Mouse (Mus musculus): ENCODE results near the gene Fktn. TPM values are rescaled to one million over a fixed set of nuclear protein-coding genes. Genes with fewer than 3 reads are reported as not detected.
"Not testable (repeated sequence)": the region's sequence is repeated elsewhere in the genome, so short reads cannot be mapped to it uniquely, and the experiment has no call there.

Fktn gene
- polyA plus RNA-seq (2015; fragmentation: Nextera tagmentation; extraction: Ambion mirVana), result 3.4 and 3.6 TPM in 2 replicates

DNA sequence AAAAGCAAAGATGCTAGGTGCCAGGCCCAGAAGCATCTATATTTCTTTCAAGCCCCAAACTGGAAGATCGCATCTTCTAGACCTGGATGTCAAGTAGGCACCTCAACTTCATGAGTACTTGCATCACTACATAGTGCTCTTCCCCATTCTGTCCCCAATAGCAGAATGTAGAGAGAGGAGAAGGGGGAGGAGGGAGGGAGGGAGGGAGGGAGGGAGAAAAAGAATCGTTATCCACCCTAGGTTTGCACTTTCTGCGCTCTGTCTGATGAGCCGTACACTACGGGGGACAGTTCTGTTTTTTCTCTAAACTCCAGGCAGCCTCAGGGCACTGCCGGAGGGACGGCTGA is at the start of gene Fktn:
Fktn (plus strand) TSS at position 295 of the 347 bp plus-strand sequence.
- peak; percentile 45 for ATAC-seq (ENCODE audit: low read depth)

DNA sequence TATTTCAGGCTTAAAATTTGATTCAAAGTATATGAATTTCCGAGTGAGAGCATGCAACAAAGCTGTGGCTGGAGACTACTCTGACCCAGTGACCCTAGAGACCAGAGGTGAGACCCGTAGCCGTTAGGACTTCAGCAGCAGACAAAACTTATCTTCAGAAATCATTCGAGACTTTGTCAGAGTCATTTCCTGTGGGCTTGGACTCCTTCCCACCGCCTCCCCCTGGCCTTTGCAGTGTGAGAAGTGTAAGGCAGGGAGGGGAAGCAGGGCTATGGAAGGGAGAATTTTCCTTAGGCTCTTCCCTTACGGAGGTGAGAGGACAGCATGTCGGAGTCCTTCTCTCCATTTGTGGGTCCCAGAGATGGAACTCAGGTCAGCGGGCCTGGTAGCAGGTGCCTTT is 31.7 kb upstream of the Fktn start:
- Histone ChIP-seq H3K9ac (ENCODE audit: low read depth, low read length) (no peak overlapping the region), H3K9me3 (replicated peaks; ENCODE audit: control insufficient read depth, low read length) (no peaks in the 10 kb centered on the region), H3K4me2 (ENCODE audit: low read depth, low read length) (no peak overlapping the region), H3K36me3 (ENCODE audit: control insufficient read depth, insufficient read depth) (no peaks in the 10 kb centered on the region), H3K4me3 (ENCODE audit: low read depth, low read length) (no peak overlapping the region), H3K4me1 (ENCODE audit: control insufficient read depth, low read depth, low read length) (no peaks in the 10 kb centered on the region), H3K27ac (ENCODE audit: low read length) (no peak overlapping the region), H3K27me3 (ENCODE audit: control insufficient read depth, insufficient read depth, low read depth, low read length) (no peaks in the 10 kb centered on the region)
- 34% methylated on average over 8 of the region's 8 CpGs for whole genome bisulfite sequencing (ENCODE audit: insufficient replicate concordance)
- ATAC-seq (ENCODE audit: low read depth), result no peak

More for the DNA sequence above, at the start of gene Fktn:
- Histone ChIP-seq H3K36me3 (ENCODE audit: control insufficient read depth, insufficient read depth) (no peaks in the 10 kb centered on the region), H3K4me2 (ENCODE audit: low read depth, low read length) (peak within 1 kb of the TSS; percentile 89), H3K27ac (ENCODE audit: low read length) (peak within 1 kb of the TSS; percentile 53), H3K9ac (ENCODE audit: low read depth, low read length) (peak within 1 kb of the TSS; percentile 77), H3K4me1 (ENCODE audit: control insufficient read depth, low read depth, low read length) (peaks cover 6% of the 10 kb centered on the region), H3K27me3 (ENCODE audit: control insufficient read depth, insufficient read depth, low read depth, low read length) (no peaks in the 10 kb centered on the region), H3K4me3 (ENCODE audit: low read depth, low read length) (peak within 1 kb of the TSS; percentile 72), H3K9me3 (replicated peaks; ENCODE audit: control insufficient read depth, low read length) (no peaks in the 10 kb centered on the region)
- 5% methylated on average over 7 of the region's 7 CpGs for WGBS (ENCODE audit: insufficient replicate concordance)

DNA sequence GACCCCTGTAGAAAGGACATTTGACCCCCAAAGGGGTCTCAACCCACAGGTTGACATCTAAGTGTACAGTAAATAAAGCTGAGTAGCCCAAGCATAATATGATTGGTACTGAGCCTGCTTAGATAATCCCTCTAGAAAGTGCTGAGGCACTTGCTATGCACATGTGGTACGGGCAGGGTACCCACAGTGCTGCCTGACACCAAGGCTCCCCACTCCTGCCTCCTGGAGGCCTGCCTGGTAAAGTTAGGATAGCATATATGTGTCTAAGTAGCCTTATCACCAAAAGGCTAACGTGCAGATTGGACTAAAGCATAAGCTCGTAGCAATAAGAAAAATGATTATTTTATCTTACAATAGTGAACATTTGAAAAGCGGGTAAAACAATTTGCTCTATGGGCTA is 24.8 kb upstream of the Fktn start:
- H3K9me3 ChIP-seq (replicated peaks; ENCODE audit: control insufficient read depth, low read length), result no peaks in the 10 kb centered on the region
- H3K27me3 ChIP-seq (ENCODE audit: control insufficient read depth, insufficient read depth, low read depth, low read length), result no peaks in the 10 kb centered on the region
- whole genome bisulfite sequencing (ENCODE audit: insufficient replicate concordance), result 55% methylated on average over 4 of the region's 4 CpGs
- no peaks in the 10 kb centered on the region for H3K36me3 ChIP-seq (ENCODE audit: control insufficient read depth, insufficient read depth)
- H3K27ac ChIP-seq (ENCODE audit: low read length), result no peak overlapping the region
- no peak overlapping the region for H3K4me2 ChIP-seq (ENCODE audit: low read depth, low read length)
- no peak for ATAC-seq (ENCODE audit: low read depth)
- H3K9ac ChIP-seq (ENCODE audit: low read depth, low read length), result no peak overlapping the region
- H3K4me1 ChIP-seq (ENCODE audit: control insufficient read depth, low read depth, low read length), result no peaks in the 10 kb centered on the region
- no peak overlapping the region for H3K4me3 ChIP-seq (ENCODE audit: low read depth, low read length)

DNA sequence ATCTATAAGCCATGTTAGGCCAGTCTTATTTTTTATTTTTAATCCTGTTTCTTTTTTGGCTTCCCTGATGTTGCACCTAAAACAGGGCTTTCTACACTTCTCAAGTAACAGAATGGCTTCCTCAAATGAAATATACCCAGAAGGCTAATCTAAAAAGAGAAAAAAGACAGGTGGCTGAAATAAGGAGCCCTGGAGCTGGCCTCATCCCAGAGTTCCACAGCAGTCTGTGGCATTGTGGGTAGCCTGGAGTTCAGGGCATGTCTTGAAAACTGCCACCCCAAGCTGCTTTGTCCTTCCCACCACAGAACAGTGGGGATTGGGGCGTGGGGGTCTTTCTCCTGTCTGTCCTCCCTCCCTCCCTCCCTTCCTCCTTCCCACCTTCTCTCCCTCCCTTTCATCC is 22.4 kb upstream of the Fktn start:
- Histone ChIP-seq H3K27ac (ENCODE audit: low read length) (no peak overlapping the region), H3K36me3 (ENCODE audit: control insufficient read depth, insufficient read depth) (no peaks in the 10 kb centered on the region), H3K4me1 (ENCODE audit: control insufficient read depth, low read depth, low read length) (no peaks in the 10 kb centered on the region), H3K4me2 (ENCODE audit: low read depth, low read length) (no peak overlapping the region), H3K9me3 (replicated peaks; ENCODE audit: control insufficient read depth, low read length) (no peaks in the 10 kb centered on the region), H3K27me3 (ENCODE audit: control insufficient read depth, insufficient read depth, low read depth, low read length) (no peaks in the 10 kb centered on the region), H3K9ac (ENCODE audit: low read depth, low read length) (no peak overlapping the region), H3K4me3 (ENCODE audit: low read depth, low read length) (no peak overlapping the region)
- 47% methylated on average over 1 of the region's 1 CpGs for WGBS (ENCODE audit: insufficient replicate concordance)
- ATAC-seq (ENCODE audit: low read depth), result no peak

DNA sequence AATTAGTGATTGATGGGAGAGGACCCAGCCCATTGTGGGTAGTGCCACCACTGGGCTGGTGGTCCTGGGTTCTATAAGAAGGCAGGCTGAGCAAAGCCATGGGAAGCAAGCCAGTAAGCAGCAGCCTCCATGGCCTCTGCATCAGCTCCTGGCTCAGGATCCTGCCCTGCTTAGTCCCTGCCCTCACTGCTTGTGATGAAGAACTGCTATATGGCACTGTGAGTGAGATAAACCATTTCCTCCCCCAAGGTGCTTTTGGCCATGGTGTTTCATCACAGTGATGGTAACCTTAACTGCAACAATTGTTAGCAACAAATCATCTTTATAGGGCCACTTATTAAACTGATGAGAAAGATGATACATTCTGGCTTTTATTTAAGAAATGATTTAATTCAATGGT is 4.6 kb upstream of the Fktn start:
- H3K36me3 ChIP-seq (ENCODE audit: control insufficient read depth, insufficient read depth); ATAC-seq (ENCODE audit: low read depth); H3K9me3 ChIP-seq (replicated peaks; ENCODE audit: control insufficient read depth, low read length); H3K4me1 ChIP-seq (ENCODE audit: control insufficient read depth, low read depth, low read length); H3K27ac ChIP-seq (ENCODE audit: low read length); H3K9ac ChIP-seq (ENCODE audit: low read depth, low read length); H3K4me3 ChIP-seq (ENCODE audit: low read depth, low read length); H3K4me2 ChIP-seq (ENCODE audit: low read depth, low read length); H3K27me3 ChIP-seq (ENCODE audit: control insufficient read depth, insufficient read depth, low read depth, low read length): not testable (repeated sequence)

DNA sequence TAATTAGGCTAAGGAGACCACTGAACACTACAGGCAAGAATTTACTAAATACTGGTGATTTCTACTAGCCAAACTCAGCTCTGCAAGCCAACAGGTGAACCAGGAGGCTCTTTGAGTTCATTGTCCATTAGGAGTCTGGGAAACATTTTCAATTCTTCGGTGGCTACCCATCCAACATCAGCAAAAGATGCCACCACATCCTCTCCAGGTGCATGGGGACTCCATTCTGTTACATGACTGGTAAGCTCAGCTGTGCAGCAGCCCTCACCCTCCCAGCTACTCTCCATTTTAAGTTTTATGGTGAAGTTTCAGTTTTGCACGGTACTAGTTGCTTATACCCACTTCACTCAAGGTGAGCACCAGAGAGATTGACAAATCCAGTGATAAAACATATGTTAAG is 3.8 kb upstream of the Fktn start:
- no peak for ATAC-seq (ENCODE audit: low read depth)
- no peak overlapping the region for H3K27ac ChIP-seq (ENCODE audit: low read length)
- H3K36me3 ChIP-seq (ENCODE audit: control insufficient read depth, insufficient read depth), result no peaks in the 10 kb centered on the region
- no peak overlapping the region for H3K4me3 ChIP-seq (ENCODE audit: low read depth, low read length)
- no peak overlapping the region for H3K9ac ChIP-seq (ENCODE audit: low read depth, low read length)
- WGBS (ENCODE audit: insufficient replicate concordance), result 75% methylated on average over 2 of the region's 2 CpGs
- no peaks in the 10 kb centered on the region for H3K9me3 ChIP-seq (replicated peaks; ENCODE audit: control insufficient read depth, low read length)
- H3K4me1 ChIP-seq (ENCODE audit: control insufficient read depth, low read depth, low read length), result peaks cover 6% of the 10 kb centered on the region
- no peaks in the 10 kb centered on the region for H3K27me3 ChIP-seq (ENCODE audit: control insufficient read depth, insufficient read depth, low read depth, low read length)
- H3K4me2 ChIP-seq (ENCODE audit: low read depth, low read length), result no peak overlapping the region

DNA sequence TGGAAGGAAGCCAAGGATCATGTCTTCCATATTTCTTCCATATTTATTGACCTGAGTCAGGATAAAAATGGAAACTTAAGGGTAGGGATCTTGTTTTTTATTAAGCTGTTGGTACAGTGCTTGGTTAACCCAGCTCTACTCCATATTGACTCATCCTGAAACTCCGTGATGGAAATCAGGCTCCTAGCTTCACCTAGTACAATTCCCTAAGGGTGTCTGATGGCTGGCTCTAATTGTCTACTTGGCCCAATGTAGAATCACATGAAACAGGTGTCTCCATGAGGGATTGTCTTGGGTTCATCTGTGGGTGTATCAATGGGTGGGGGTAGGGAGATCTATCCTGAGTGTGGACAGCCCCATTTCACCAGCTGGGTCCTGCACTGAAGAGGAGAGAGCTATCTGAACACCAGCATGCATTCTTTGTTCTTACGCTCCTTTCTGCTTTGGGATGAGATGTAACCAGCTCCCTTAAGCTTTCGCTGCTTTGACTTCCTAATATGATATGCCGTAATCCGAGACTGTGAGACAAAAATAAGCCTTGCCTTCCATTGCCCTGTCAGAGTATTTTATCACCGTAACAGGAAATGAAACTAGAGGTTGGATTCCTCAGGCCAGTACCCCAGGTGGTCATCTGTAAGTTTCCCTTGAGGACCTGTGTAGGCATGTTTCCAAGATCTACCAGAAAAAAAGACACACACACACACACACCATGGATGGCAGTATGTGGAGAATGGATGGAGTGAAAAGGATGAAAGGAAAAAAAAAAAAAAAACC is 3.1 kb upstream of the Fktn start:
- 66% methylated on average over 6 of the region's 6 CpGs for WGBS (ENCODE audit: insufficient replicate concordance)
- no peaks in the 10 kb centered on the region for H3K27me3 ChIP-seq (ENCODE audit: control insufficient read depth, insufficient read depth, low read depth, low read length)
- H3K4me3 ChIP-seq (ENCODE audit: low read depth, low read length), result no peak overlapping the region
- no peaks in the 10 kb centered on the region for H3K9me3 ChIP-seq (replicated peaks; ENCODE audit: control insufficient read depth, low read length)
- H3K27ac ChIP-seq (ENCODE audit: low read length), result no peak overlapping the region
- H3K36me3 ChIP-seq (ENCODE audit: control insufficient read depth, insufficient read depth), result no peaks in the 10 kb centered on the region
- H3K4me1 ChIP-seq (ENCODE audit: control insufficient read depth, low read depth, low read length), result peaks cover 6% of the 10 kb centered on the region
- ATAC-seq (ENCODE audit: low read depth), result no peak
- H3K4me2 ChIP-seq (ENCODE audit: low read depth, low read length), result no peak overlapping the region
- no peak overlapping the region for H3K9ac ChIP-seq (ENCODE audit: low read depth, low read length)

DNA sequence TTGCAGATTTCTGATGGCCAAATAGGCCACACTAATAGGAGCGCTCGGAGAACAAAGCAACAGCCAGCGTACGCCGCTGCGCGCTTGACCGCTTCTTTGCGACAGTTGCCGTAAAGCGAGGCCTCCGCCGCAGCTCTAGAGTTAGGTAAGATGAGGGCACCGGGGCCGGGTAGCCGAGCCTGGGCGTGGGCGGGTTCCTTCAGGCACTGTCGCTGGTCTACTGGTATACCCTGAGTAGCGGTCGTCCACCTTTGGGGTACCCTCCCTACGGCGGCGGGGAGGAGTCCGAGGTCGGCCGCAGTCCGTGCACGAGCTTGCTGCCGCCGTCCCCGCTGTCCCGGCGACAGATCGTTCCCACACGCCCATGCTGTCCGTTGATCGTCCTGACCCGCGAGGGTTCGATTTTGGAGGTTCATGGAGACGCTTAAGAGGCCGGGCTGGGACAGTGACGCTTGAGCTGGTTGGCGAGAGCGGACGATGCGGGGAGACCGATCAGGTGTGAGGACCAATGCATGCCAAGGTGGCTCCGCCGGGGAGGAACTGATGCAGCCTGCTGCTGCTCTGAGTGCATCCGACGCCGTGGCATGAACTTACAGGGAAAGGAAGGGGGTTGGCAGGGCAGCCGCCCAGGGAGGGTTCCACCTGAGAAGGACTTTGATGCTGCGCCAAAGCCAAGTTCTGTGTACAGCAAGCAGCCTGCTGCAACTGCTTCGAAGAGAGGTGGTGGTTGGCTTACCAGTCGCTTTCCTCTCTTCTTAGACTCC is 435 bp downstream of the Fktn start:
- WGBS (ENCODE audit: insufficient replicate concordance), result 1% methylated on average over 58 of the region's 58 CpGs
- H3K27ac ChIP-seq (ENCODE audit: low read length), result peak overlapping the region; percentile 53
- ATAC-seq (ENCODE audit: low read depth), result peak; percentile 92

DNA sequence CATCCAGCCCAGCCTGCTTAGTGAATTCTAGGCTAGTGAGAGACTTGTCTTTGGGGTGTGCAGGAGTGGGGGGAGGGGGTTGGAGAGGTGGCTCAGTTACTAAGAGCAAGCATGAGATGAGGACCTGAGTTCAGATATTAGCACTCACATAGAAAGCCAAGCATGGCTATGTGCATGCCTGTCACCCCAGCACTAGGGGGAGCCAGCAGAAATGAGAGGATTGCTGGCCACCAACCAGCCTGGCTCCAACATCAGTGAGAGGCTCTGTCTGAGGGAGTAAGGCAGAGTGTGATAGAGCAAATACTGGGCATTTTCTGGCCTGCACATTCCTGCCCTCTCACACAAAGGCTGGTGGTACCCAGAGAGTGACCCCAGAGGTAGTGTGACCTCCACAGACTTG is 2.2 kb downstream of the Fktn start:
- peaks cover 6% of the 10 kb centered on the region for H3K4me1 ChIP-seq (ENCODE audit: control insufficient read depth, low read depth, low read length)
- ATAC-seq (ENCODE audit: low read depth), result no peak
- no peaks in the 10 kb centered on the region for H3K36me3 ChIP-seq (ENCODE audit: control insufficient read depth, insufficient read depth)
- no peak overlapping the region for H3K4me3 ChIP-seq (ENCODE audit: low read depth, low read length)
- H3K27me3 ChIP-seq (ENCODE audit: control insufficient read depth, insufficient read depth, low read depth, low read length), result no peaks in the 10 kb centered on the region
- H3K9me3 ChIP-seq (replicated peaks; ENCODE audit: control insufficient read depth, low read length), result no peaks in the 10 kb centered on the region
- H3K4me2 ChIP-seq (ENCODE audit: low read depth, low read length), result no peak overlapping the region
- H3K9ac ChIP-seq (ENCODE audit: low read depth, low read length), result no peak overlapping the region
- H3K27ac ChIP-seq (ENCODE audit: low read length), result no peak overlapping the region

More for the DNA sequence above, 435 bp downstream of the Fktn start:
- H3K4me3 ChIP-seq (ENCODE audit: low read depth, low read length), result peak overlapping the region; percentile 72
- no peaks in the 10 kb centered on the region for H3K9me3 ChIP-seq (replicated peaks; ENCODE audit: control insufficient read depth, low read length)
- peaks cover 6% of the 10 kb centered on the region for H3K4me1 ChIP-seq (ENCODE audit: control insufficient read depth, low read depth, low read length)
- peak overlapping the region; percentile 89 for H3K4me2 ChIP-seq (ENCODE audit: low read depth, low read length)
- no peaks in the 10 kb centered on the region for H3K36me3 ChIP-seq (ENCODE audit: control insufficient read depth, insufficient read depth)
- peak overlapping the region; percentile 77 for H3K9ac ChIP-seq (ENCODE audit: low read depth, low read length)
- no peaks in the 10 kb centered on the region for H3K27me3 ChIP-seq (ENCODE audit: control insufficient read depth, insufficient read depth, low read depth, low read length)
